Mouse (Mus musculus) midbrain, embryonic 14.5 days (tissue): ENCODE results near the gene Mrgpra6. TPM values are rescaled to one million over a fixed set of nuclear protein-coding genes. Genes with fewer than 3 reads are reported as not detected.

Experiments used
- ATAC-seq: fragments of 200-750 bp; cut with Nextera tagmentation; 2 replicates; pipeline ENCODE4 v1.8.0; 2017; ENCODE audit warnings: moderate number of reproducible peaks, moderate library complexity; ENCODE audit not compliant: low FRiP score, low TSS enrichment
- DNase-seq: peaks from one replicate; pipeline ENCODE4 v3.0.0-alpha.2; 2015
- H3K27ac ChIP-seq: fragments of 300-500 bp; sonication (generic); replicated peaks from 2 replicates; pipeline ENCODE4 v1.5.1; 2014; ENCODE audit warnings: mild to moderate bottlenecking, low read depth, low read length, moderate library complexity
- H3K27me3 ChIP-seq: fragments of 300-500 bp; sonication (generic); 2 replicates; pipeline ENCODE4 v1.6.1; 2014; ENCODE audit warnings: low read length, control low read depth, mixed read lengths; ENCODE audit not compliant: control insufficient read depth, insufficient read depth
- H3K36me3 ChIP-seq: fragments of 300-500 bp; sonication (generic); 2 replicates; pipeline ENCODE4 v1.6.1; 2014; ENCODE audit warnings: low read length, control low read depth; ENCODE audit not compliant: control insufficient read depth, insufficient read depth
- H3K4me1 ChIP-seq: fragments of 300-500 bp; sonication (generic); 2 replicates; pipeline ENCODE4 v1.6.1; 2014; ENCODE audit warnings: mild to moderate bottlenecking, antibody characterized with exemption, low read length, control low read depth; ENCODE audit not compliant: control insufficient read depth, insufficient read depth
- H3K4me2 ChIP-seq: fragments of 300-500 bp; sonication (generic); 2 replicates; pipeline ENCODE4 v1.6.1; 2014; ENCODE audit warnings: mild to moderate bottlenecking, low read length, moderate library complexity
- H3K4me3 ChIP-seq: fragments of 300-500 bp; sonication (generic); replicated peaks from 2 replicates; pipeline ENCODE4 v1.5.1; 2014; ENCODE audit warnings: low read depth, low read length
- H3K9ac ChIP-seq: fragments of 300-500 bp; sonication (generic); replicated peaks from 2 replicates; pipeline ENCODE4 v1.6.1; 2014; ENCODE audit warnings: mild to moderate bottlenecking, low read length, moderate library complexity
- H3K9me3 ChIP-seq: fragments of 300-500 bp; sonication (generic); 2 replicates; pipeline ENCODE4 v1.6.1; 2016; ENCODE audit warnings: low read length, control low read depth, mixed read lengths; ENCODE audit not compliant: control insufficient read depth
- WGBS: fragments of 180-500 bp; shearing (Covaris S2); extraction: QIAGEN DNeasy Blood & Tissue Kit; methylation state at CpG from one replicate; pipeline ENCODE4 v1.1.7; 2014; 5-methylcytosine and 5-hydroxymethylcytosine counted together
- polyA plus RNA-seq: library from polyadenylated mRNA; unstranded; fragments of >200 nt; fragmentation: Nextera tagmentation; extraction: Ambion mirVana; gene quantifications from 2 replicates; pipeline ENCODE4 v1.2.1, GENCODE M21; 2014

The Mrgpra6 gene
- polyA plus RNA-seq = not detected in 2 replicates

DNA sequence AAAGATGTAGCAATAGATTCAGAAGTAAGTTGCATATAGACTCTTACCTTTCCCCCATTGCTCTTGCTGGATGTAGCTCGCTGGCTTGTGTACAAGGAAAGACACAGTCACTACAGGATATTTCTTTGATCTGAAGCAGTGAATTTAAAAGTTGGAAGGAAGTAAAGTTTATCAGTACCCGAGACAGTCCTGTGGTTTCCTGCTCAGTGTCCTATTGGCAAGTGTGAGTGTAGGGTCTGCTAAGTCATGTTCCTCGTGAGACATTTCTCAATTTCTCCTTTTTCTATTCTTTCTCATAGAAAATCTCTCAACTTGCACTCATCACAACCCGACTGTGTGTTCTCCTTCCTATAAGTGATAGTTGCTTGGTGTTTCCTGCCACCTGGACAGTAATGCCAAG lies at the start of gene Mrgpra6:
Gene Mrgpra6 (minus strand): TSS at position 91 of the 400 bp plus-strand sequence.
- Histone ChIP-seq H3K27ac (no peak within 1 kb of the TSS), H3K27me3 (no peaks in the 10 kb centered on the region), H3K36me3 (no peaks in the 10 kb centered on the region), H3K9me3 (no peaks in the 10 kb centered on the region), H3K9ac (no peak within 1 kb of the TSS), H3K4me3 (no peak within 1 kb of the TSS), H3K4me2 (no peak within 1 kb of the TSS), H3K4me1 (no peaks in the 10 kb centered on the region)
- 74% methylated on average over 4 of the region's 4 CpGs for WGBS
- DNase-seq (no peak), ATAC-seq (no peak)

DNA sequence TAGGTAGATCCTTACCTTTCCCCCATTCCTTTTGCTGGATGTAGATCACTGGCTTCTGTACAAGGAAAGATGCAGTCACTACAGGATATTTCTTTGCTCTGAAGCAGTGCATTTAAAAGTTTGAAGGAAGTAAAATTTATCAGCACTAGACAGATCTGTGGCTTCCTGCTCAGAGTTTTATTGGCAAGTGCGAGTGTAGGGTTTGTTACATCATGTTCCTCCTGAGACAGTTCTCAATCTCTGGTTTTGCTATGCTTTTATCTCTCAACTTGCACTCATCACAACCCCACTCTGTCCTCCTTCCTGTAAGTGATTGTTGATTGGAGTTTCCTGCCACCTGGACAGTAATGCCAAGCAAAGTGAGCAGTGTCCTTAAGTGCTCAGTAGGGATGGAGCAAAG lies 48.0 kb upstream of the Mrgpra6 start, which contains the start of gene Mrgpra9:
Gene Mrgpra9 (minus strand): TSS at position 79 of the 400 bp plus-strand sequence.
- 66% methylated on average over 1 of the region's 1 CpGs for WGBS
- no peak for ATAC-seq
- H3K4me3 ChIP-seq = no peak within 1 kb of the TSS
- no peak for DNase-seq
- H3K36me3 ChIP-seq = no peaks in the 10 kb centered on the region
- no peaks in the 10 kb centered on the region for H3K27me3 ChIP-seq
- H3K4me2 ChIP-seq = no peak within 1 kb of the TSS
- H3K9me3 ChIP-seq = no peaks in the 10 kb centered on the region
- no peaks in the 10 kb centered on the region for H3K4me1 ChIP-seq
- H3K9ac ChIP-seq = no peak within 1 kb of the TSS
- no peak within 1 kb of the TSS for H3K27ac ChIP-seq

DNA sequence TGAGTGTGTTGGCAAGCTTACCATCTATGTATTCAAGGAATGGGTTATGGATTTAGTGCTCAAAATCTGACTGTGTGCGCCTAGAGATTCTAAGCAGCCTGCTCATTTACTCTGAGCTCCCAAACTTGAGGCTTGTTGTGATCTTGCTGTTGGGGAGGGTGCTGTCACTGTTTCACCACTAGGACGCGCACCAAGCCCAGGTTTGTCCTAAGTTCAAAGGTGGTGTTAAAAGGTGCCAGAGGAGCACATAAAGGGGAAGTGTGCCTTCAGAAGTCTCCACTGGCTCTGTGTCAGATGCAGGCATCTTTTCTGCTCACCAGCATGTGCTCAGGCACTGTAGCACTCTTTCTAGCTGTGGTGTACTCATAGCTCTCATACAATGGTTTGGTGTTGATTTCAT lies 39.9 kb upstream of the Mrgpra6 start:
- H3K36me3 ChIP-seq = no peaks in the 10 kb centered on the region
- H3K9ac ChIP-seq = no peak overlapping the region
- H3K27ac ChIP-seq = no peak overlapping the region
- H3K27me3 ChIP-seq = no peaks in the 10 kb centered on the region
- H3K9me3 ChIP-seq = no peaks in the 10 kb centered on the region
- ATAC-seq = no peak
- H3K4me3 ChIP-seq = no peak overlapping the region
- no peak overlapping the region for H3K4me2 ChIP-seq
- no peaks in the 10 kb centered on the region for H3K4me1 ChIP-seq
- DNase-seq = no peak
- WGBS = 75% methylated on average over 3 of the region's 3 CpGs

DNA sequence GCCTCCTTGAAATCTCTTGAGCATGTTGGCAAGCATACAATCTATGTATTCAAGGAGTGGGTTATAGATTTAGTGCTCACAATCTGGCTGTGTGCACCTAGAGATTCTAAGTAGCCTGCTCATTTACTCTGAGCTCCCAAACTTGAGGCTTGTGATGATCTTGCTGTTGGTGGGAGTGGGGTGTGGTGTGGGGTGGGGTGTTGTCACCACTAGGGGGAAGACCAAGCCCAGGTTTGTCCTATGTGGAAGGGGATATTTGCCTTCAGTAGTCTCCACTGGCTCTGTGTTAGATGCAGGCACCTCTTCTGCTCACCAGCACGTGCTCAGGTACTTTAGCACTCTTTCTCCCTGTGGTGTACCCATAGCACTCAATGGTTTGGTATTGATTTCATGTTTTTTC lies 9.4 kb downstream of the Mrgpra6 start:
- ATAC-seq = no peak
- 47% methylated on average over 1 of the region's 1 CpGs for WGBS
- no peak overlapping the region for H3K9ac ChIP-seq

DNA sequence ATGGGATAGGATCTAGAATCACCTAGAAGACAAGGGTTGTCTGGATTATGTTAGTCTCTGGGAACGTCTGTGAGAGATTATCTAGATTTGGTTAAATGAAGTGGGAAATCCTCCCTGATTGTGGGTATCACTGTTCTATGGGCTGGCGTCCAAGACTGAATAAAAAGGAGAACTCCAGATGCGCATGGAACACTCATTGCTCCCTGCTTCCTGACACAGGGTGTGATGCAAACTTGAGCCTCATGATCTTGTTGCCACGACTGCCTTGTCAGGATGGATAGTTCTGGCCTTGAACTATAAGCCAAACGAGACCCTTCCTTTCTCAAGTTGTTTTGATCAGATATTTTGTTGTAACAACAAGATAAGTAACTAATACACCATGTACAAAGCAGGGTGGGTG lies 33.9 kb downstream of the Mrgpra6 start:
- Histone ChIP-seq H3K27ac (no peak overlapping the region), H3K9me3 (no peaks in the 10 kb centered on the region), H3K27me3 (no peaks in the 10 kb centered on the region), H3K4me2 (no peak overlapping the region), H3K36me3 (no peaks in the 10 kb centered on the region), H3K4me1 (no peaks in the 10 kb centered on the region), H3K9ac (no peak overlapping the region), H3K4me3 (no peak overlapping the region)
- DNase-seq (no peak), ATAC-seq (no peak)
- 82% methylated on average over 5 of the region's 5 CpGs for WGBS

More for the DNA sequence above, 9.4 kb downstream of the Mrgpra6 start:
- Histone ChIP-seq H3K9me3 (peaks cover 3% of the 10 kb centered on the region; the same call in 1 of the 2 replicates), H3K4me3 (no peak overlapping the region), H3K4me1 (no peaks in the 10 kb centered on the region), H3K4me2 (no peak overlapping the region), H3K27ac (no peak overlapping the region), H3K27me3 (no peaks in the 10 kb centered on the region), H3K36me3 (no peaks in the 10 kb centered on the region)
- no peak for DNase-seq

DNA sequence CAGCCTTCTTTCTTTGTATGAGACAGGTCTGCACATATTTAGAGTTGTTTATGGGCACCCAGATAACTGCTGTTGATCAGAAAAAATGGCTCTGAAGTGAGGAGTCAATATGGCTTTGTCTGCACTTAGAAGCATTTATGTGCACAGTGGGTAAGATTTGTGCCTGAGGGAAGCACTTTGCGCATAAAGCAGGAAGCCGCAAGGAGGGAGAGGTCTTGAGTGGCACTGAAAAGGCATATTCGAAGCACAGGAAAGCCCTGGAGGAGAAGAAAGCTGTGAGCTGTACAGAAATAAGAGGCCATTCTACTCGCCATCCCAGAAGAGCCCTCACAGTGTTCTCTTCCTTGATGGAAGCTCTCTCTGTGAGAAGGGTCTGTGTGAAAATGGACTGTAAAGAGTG lies 39.7 kb downstream of the Mrgpra6 start:
- Histone ChIP-seq H3K4me2 (no peak overlapping the region), H3K4me3 (no peak overlapping the region), H3K9ac (no peak overlapping the region), H3K36me3 (no peaks in the 10 kb centered on the region), H3K9me3 (no peaks in the 10 kb centered on the region), H3K27me3 (no peaks in the 10 kb centered on the region), H3K27ac (no peak overlapping the region), H3K4me1 (no peaks in the 10 kb centered on the region)
- WGBS = 77% methylated on average over 4 of the region's 4 CpGs
- DNase-seq (no peak), ATAC-seq (no peak)

DNA sequence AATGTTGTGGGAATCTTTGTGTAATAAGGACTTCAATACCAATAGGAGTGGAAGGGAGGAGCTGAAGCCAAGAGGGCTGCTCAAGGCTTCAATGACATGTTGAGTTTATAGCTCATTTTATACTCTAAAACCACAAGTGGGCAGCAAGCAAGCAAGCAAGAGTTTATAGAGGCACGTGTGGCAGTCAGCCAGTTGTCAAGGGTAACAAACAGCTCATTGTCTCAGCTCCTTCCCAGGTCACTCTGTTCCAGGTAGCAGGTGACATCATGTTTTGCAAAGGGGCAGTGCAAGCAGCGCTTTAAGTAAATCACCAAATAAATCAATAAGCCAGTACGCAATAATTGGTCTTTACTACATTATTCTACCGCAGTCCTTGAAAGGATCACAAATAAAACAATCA lies 41.5 kb downstream of the Mrgpra6 start:
- Histone ChIP-seq H3K9me3 (no peaks in the 10 kb centered on the region), H3K27ac (no peak overlapping the region), H3K4me2 (no peak overlapping the region), H3K27me3 (no peaks in the 10 kb centered on the region), H3K4me1 (no peaks in the 10 kb centered on the region), H3K9ac (no peak overlapping the region), H3K36me3 (no peaks in the 10 kb centered on the region), H3K4me3 (no peak overlapping the region)
- 91% methylated on average over 4 of the region's 4 CpGs for WGBS
- ATAC-seq (no peak), DNase-seq (no peak)

DNA sequence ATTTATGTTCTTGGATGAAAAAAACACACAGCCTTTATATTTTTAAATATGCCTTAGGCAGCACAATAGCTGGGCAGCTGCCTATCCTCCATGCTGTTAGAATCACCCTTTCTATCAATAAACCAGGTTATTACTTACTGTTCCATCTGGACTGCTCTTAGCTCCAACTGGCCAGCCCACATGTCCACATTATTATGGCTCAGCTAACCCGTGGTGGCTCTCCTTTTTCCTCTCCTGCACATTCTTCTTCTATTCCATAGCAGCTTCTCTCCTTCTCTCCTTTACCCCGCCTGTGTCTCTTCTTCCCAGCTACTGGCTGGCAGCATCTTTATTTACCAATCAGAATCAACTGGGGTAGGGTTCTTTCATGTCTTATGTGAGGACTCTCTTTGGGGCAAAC lies 46.3 kb downstream of the Mrgpra6 start:
- H3K36me3 ChIP-seq = no peaks in the 10 kb centered on the region
- no peak overlapping the region for H3K4me2 ChIP-seq
- H3K9ac ChIP-seq = no peak overlapping the region
- no peaks in the 10 kb centered on the region for H3K9me3 ChIP-seq
- H3K4me1 ChIP-seq = no peaks in the 10 kb centered on the region
- H3K27ac ChIP-seq = no peak overlapping the region
- no peaks in the 10 kb centered on the region for H3K27me3 ChIP-seq
- H3K4me3 ChIP-seq = no peak overlapping the region
- DNase-seq = no peak
- no peak for ATAC-seq
- WGBS = 70% methylated on average over 2 of the region's 2 CpGs

DNA sequence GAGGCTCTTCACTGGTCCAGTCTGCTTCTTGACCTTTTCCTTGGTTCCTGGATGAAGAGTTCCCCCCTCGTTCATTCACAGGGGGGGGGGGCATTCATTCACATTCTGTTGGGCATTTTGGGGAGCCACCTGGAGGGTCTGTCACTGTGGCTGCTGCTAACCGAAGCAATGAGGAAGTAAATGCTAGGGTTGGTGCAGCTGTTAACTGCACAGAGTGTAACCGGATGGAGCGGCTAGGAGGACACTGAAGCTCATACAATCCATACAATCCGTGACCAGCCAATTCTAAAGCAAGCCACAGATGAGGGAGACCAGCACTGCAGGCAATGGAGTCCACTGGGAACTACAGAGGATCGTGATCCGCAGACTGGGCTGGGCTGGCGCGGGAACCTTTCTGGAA lies 47.0 kb downstream of the Mrgpra6 start:
- 85% methylated on average over 9 of the region's 9 CpGs for WGBS
- ATAC-seq = no peak
- H3K27ac ChIP-seq = no peak overlapping the region
- H3K36me3 ChIP-seq = no peaks in the 10 kb centered on the region
- no peaks in the 10 kb centered on the region for H3K27me3 ChIP-seq
- no peak overlapping the region for H3K4me2 ChIP-seq
- H3K4me3 ChIP-seq = no peak overlapping the region
- no peak overlapping the region for H3K9ac ChIP-seq
- H3K9me3 ChIP-seq = no peaks in the 10 kb centered on the region
- H3K4me1 ChIP-seq = no peaks in the 10 kb centered on the region
- no peak for DNase-seq
